Mouse (Mus musculus) adrenal gland, adult 8-10 months (tissue): ENCODE data around the gene Krt8. TPM values are rescaled to one million over a fixed set of nuclear protein-coding genes. Genes with fewer than 3 reads are reported as not detected.
"Not testable (repeated sequence)": the region's sequence is repeated elsewhere in the genome, so short reads cannot be mapped to it uniquely, and the experiment has no call there.

ENCODE experiments used
- DNase-seq: peaks from one replicate; pipeline ENCODE4 v3.0.0; 2022
- total RNA-seq, 4 experiments: library from RNA; stranded (reverse); gene quantifications; 2 replicates each; pipeline ENCODE4 v1.2.4; 2022

Gene Krt8
- total RNA-seq, 4 experiments from 2014 or later, result 0.49 to 1.3 (median 0.77) TPM

DNA sequence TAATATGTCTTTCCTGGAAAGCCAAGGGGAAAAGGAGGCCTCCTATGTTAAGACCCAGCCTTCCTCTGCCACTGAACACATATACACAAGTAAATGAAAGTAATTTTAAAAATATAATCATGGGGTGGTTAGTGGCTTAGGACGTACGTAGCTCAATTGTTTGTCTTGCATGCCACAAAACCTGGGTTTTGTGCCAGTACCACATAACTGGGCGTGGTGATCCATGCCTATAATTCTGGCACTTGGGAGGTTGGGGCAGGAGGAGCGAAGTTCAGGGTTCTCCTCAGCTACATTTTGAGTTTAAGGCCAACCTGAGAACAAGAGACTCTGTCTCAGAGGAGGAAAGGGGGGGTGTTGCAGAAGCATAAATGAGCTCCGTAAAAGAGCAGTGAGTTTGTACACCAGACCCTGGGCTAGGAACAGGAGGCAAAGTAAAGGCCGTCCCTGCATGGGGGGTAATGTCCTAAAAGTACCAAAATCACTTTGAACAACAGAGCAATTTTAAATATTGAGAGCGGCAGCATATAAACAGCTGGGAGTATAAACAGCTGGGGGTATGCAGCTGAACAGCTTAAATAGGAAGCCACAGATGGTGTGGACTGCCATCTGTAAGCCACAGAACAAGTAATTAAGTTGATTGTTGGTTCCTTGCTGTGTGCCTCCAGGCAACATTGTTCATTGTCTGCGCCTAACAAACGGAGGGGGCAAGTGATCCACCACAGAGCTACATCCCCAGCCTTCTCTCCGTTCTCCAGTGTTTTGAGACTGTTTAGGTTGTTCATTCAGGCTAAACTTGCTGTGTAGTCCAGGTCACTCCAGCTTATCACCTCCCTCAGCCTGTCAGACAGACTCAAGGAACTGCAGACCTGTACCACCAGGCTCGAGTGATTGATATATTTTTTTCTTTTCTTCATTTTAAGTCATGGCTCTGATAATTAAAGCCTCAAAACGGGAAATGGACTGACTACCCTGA lies 3.1 kb upstream of the Krt8 start:
- DNase-seq, result no peak

DNA sequence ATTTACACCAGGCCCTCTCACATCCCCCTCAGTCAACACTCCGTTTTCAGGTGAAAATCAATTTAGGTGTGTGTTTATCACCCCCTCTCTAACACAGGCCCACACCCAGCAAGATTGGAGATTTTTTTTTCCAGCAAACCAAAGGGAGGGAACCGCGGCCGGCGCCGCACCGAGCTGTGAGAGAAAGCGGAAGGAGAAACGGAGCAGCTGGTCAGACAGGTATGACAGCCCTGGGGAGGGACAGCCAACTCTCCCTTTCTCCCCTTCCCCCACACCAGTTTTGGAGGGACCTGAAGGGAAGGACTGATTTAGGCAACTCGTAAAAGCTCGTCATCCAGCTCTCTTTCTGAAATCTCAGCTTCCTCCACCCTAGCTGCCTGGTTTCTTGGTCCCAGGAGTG lies 2.0 kb upstream of the Krt8 start:
- no peak for DNase-seq

DNA sequence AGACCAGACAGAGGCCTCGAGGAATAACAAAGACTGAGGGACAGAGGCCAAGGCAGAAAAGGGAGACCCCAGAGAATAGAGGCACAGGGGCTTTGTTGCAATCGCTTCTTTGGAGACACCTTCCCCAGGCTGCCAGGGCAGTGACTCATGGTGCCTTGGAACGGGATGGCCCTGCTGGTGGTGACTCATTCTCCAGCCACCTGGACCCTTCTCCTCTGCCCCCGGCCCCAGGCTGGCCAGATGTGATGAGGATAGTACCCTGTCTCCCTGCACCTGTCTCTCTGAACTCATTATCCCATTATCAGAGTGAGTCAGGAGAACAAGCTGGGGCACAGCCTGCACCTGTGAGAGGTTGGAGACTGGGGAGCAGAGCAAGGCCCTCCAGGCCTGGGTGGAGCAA lies 1.0 kb upstream of the Krt8 start:
- peak; percentile 43 for DNase-seq

DNA sequence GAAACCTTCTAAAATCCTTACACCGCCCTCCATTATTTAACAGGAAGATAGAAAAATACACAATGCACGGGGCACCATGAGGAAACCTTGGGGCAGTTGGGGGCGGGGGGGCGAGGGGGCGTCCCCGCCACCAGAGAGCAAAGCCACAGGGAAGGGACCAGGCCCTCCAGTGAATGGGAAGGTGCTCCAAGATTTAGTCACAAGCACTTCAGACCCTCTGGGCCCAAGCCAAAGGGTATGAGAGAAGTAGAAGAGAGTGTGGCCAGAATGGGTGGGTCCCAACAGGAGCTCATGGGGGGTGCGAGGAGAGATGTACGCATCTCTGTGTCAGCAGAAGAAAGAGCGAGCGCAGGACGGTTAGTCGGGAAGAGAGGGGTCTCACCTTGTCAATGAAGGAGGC lies 766 bp downstream of the Krt8 start:
- DNase-seq, result no peak

DNA sequence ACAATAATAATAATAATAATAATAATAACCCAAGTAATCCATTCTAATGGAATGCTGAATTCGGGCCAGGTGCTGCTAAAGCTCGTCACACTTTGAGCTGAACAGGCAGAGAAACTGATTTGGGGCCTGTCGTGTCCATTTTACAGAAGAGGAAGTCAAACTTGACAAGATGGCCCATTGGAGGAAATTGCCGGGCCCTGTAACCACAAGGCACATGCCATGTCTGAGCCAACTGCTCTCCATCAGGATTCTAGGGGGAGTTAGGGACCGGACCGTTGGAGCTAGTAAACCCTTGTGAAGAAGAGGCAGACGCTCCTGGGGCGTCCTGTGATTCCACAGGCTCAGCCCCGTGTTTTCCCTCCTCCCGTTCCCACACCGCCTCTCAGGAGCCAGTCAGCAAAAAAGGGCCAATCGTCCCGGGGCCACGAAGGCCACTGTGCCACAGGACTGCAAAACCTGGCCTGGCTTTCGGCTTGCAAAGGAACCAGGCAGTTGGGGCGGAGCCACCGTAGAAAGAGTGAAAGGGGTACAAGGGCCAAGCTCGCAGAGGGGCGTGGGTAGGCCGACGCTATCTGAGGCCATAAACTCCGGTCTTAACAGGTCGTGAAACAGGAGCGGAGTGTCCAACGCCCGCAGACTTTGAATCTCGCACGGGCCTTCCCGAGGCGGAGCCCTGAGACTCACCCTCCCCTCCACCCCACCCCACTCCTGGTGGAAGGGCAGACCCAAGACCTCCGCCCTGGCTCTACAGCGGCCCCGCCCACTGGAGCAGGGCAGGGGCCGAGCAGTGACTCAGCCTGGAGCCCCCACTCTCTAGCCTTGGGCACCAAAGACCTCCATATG lies 1.4 kb downstream of the Krt8 start:
- peak; percentile 65 for DNase-seq

DNA sequence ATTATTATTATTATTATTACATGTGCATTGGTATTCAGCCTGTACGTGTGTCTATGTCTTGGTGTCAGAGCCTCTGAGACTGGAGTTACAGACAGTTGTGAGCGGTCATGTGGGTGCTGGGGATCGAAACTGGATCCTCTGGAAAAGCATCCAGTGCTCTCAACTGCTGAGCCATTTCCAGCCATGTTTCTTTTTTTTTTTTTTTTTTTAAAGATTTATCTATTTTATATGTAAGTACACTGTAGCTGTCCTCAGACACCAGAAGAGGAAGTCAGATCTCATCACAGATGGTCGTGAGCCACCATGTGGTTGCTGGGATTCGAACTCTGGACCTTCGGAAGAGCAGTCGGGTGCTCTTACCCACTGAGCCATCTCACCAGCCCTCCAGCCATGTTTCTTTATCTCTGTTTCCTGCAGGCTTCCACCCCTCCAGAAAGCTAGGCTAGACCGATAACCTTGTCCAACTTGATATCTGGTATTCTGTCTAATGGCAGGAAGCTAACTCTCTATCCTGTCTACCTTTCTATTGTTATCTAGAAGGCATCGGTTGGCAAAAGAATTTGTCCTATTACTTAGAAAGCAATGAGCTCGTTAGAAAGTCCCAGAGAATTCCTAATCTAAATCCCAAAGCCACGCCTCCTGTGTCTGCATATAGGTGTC lies 4.5 kb downstream of the Krt8 start:
- DNase-seq, result no peak

GRCm38 (mm10) chr15:101999156-101999555 lies 5.1 kb downstream of the Krt8 start:
- DNase-seq, result no peak

- DNase-seq, result not testable (repeated sequence)
Measured at GRCm38 (mm10) chr15:101996450-101997078, 7.7 kb downstream of the Krt8 start.

DNA sequence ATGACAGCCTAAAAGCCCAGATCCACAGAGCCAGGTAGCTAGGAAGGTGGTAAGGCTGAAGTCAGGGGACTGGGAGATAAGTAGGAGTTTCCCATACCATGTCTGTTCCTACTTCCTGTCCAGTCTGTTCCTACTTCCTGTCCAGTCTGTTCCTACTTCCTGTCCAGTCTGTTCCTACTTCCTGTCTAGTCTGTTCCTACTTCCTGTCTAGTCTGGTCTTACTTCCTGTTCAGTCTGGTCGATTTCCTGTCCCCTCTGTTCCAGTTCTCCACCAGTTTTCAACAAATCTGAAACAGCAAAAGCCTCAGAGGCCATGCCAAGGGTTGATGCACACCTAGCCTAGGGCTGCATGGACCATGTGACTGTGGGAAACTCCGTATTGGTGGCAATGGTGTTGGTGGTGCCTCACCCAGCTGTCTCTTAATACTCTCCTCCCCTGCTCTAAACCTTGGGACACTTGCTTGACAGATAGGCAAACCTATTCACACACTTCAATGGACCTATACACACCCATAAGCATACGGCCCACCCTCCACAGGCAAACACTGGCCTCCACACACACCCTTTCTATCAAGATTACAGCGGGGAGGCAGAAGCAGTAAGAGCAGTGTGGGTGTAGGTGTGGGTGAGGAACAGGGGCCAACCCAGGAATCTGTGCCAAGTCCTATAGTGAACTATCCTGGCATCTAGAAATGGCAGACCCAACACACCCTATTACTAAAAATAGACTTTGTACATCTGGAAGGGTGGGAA lies 8.6 kb downstream of the Krt8 start:
- no peak for DNase-seq

DNA sequence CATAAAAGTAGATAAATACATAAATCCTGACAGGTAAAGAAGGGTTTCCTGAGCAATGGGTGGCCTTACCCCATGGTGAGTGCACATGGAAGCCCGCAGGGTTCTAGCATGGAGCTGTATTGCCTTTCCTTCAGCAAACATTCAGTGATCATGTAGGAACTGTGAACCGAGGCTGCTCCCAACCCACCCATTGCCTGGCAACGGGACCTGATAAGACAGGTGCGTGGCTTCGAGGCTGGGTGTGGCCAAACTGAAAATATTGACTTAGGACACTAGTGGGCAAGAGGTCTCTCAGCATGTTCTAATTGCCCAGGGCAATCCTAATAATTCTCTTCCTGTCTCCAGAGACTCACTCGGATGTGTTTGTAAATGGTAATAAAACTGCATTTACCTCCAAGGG lies 9.9 kb downstream of the Krt8 start:
- DNase-seq, result no peak

- DNase-seq, result no peak
Measured at GRCm38 (mm10) chr15:101990946-101991345, 13.3 kb downstream of the Krt8 start.

- no peak for DNase-seq
Measured at GRCm38 (mm10) chr15:101988714-101989113, 15.6 kb downstream of the Krt8 start.

GRCm38 (mm10) chr15:101988119-101988518 lies 16.2 kb downstream of the Krt8 start:
- DNase-seq, result peak; percentile 61

GRCm38 (mm10) chr15:101984746-101985145 lies 19.5 kb downstream of the Krt8 start:
- DNase-seq, result no peak

DNA sequence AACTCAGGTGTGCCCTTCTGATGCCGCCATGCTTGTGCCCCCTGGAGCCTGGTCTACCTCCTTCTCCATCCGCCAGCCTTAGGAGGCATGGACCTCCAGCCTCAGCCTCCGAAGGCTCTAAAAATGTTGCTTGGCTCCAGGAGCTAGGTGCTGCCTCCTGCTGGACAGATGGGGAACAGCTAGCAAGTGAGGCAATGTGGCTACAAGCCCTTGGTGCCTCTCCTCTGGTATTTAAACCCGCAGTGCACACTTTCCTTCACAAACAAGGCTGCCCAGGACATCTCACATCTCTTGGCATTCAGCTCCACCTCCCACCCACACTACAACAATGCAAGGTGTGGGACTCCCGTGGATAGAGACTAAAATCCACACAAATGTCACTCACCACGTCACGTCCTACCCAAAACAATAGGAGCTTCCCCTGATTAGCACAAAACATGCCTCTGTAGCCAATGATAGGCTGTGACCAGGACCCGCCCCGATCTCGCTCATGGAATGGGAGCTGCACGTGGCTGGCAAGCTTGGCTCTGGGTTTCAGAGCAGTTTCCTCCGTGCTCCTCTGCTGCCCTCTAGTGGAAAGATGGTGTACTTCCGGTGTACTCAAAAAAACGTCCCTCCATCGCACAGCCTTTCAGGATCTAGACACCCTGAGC lies 20.2 kb downstream of the Krt8 start:
- DNase-seq, result peak; percentile 87

DNA sequence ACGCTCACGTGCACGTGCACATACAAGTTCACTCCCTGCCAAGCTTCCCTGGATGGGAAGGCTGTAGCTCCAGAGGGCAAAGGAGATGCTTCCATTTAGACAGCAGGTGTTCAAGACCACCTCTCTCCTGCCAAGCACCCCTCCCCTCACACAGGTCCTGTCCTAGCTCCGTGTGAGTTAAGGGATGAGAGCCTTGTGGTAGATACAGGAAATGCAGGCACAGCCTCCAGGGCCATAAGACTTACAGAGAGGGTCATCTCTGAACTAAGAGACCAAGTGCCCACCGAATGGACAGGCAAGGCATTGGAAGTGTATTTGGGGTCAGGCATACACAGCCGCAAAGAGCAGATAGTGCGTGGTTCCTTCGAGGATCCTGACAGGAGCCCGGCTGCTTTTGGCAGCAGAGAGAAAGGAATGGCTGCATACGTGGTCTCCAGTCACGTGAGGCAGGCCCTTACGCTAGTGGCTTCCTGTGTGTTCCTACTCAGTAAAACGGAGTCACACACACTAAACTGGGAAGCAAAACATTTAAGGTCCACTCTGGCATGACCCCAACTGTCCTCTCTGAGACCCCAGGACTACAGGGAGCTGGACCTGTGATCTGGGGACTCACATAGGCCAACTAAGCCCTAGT lies 20.9 kb downstream of the Krt8 start:
- no peak for DNase-seq

DNA sequence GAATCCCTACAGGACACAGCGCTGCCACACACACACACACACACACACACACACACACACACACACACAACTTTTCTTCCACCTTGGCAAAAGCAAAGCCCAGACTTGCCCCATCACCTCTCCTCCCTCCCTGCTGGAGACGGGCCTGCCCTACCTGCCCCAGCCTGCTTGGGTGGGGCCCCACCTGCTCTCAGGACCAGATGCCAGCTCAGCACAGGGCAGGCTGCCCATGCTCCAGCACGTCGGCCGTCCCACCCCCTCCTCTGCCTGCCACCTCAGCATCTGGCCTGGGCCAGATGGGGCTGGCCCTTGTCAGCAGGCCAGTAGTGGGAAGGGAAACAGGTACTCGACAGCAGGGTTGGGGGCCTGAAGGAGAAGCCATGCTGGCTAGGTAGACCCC lies 23.4 kb downstream of the Krt8 start:
- no peak for DNase-seq

- peak; percentile 90 for DNase-seq
Measured at GRCm38 (mm10) chr15:101977043-101977726, 27.1 kb downstream of the Krt8 start.

DNA sequence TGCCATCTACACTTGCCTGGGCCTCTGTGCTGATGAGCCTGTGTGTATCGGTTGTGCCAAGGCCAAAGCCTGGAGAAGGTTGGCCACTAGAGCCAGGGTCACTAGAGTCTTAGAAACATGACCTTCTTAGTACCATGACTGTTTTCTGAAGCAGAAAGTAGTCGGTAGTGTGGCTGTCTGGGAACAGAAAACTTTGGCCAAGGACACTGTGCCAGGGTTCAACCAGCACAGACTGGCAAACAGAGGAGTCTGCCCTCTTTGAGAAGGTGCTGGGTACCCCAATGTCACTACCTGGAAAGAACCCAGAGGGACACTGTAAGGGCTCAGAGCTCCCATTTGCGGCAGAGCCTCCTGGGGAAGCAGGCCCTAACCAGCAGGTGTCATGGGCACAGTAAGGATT lies 27.6 kb downstream of the Krt8 start:
- peak; percentile 58 for DNase-seq

- no peak for DNase-seq
Measured at GRCm38 (mm10) chr15:101976023-101976422, 28.3 kb downstream of the Krt8 start.
